Mouse (Mus musculus) hindbrain, embryonic 10.5 days (tissue): Measurements from ENCODE around the gene Mrpl11. TPM values are rescaled to one million over a fixed set of nuclear protein-coding genes. Genes with fewer than 3 reads are reported as not detected.
"Not testable (repeated sequence)": the region's sequence is repeated elsewhere in the genome, so short reads cannot be mapped to it uniquely, and the experiment has no call there.

Source experiments
- DNase-seq: peaks from one replicate; pipeline ENCODE4 v3.0.0-alpha.2; 2017; ENCODE audit warnings: low spot score
- H3K27ac ChIP-seq: fragments of 300-500 bp; sonication (generic); 2 replicates; pipeline ENCODE4 v1.5.1; 2016; ENCODE audit warnings: mild to moderate bottlenecking, moderate library complexity
- H3K27me3 ChIP-seq: fragments of 300-500 bp; sonication (generic); 2 replicates; pipeline ENCODE4 v1.6.1; 2016; ENCODE audit warnings: mild to moderate bottlenecking; ENCODE audit not compliant: poor library complexity, insufficient read depth, severe bottlenecking
- H3K36me3 ChIP-seq: fragments of 300-500 bp; sonication (generic); 2 replicates; pipeline ENCODE4 v1.6.1; 2016; ENCODE audit warnings: mild to moderate bottlenecking, moderate library complexity
- H3K4me1 ChIP-seq: fragments of 300-500 bp; sonication (generic); replicated peaks from 2 replicates; pipeline ENCODE4 v1.6.1; 2016; ENCODE audit warnings: mild to moderate bottlenecking
- H3K4me3 ChIP-seq: fragments of 300-500 bp; sonication (generic); 2 replicates; pipeline ENCODE4 v1.5.1; 2016; ENCODE audit warnings: mild to moderate bottlenecking, moderate library complexity
- H3K9me3 ChIP-seq: fragments of 300-500 bp; sonication (generic); 2 replicates; pipeline ENCODE4 v1.6.1; 2016; ENCODE audit warnings: mild to moderate bottlenecking, moderate library complexity
- WGBS: fragments of 180-500 bp; shearing (Covaris S2); methylation state at CpG from one replicate; pipeline ENCODE4 v1.1.7; 2016; 5-methylcytosine and 5-hydroxymethylcytosine counted together
- polyA plus RNA-seq: library from polyadenylated mRNA; unstranded; fragments of >200 nt; fragmentation: Nextera tagmentation; extraction: Ambion mirVana; gene quantifications from 2 replicates; pipeline ENCODE4 v1.2.1, GENCODE M21; 2016

Mrpl11 gene
- polyA plus RNA-seq, 1 experiment from 2014 or later, result 157 TPM

DNA sequence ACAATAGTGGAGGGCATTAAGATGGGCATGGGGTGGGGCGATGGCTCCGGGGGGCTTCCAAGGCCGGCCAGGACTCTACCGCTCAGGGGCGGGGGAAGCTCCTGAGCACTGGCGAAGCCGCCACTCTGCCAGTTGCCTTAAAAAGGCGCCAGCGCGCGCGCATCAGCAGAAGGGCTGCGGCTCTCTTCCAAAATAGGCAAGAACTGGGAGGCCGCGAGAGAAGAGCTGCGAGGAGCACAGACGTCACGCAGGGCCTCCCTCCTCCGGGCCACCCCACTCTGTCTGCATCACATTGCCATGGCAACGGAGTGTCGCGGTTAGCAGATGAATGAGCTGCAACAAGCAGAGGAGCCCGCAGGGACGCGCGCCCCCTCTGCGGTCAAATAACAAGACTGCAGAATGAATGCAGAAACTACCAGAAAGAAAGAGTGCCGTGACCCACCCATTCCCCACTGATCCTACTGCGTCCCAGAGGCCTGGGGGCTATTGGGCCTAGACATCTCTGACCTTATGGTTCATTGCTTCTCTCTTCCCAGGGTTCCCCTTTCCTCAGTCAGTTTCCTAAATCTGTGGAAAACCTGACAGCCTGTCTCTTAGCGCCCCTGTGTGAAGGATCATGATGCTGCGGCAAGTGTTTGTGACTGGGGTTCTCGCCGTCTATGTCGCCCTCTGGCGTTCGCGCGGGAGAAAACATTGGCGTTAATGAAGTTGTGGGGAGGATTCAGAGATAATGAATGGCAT, 39.9 kb downstream of the Mrpl11 start:
- H3K4me3 ChIP-seq, result peak overlapping the region; percentile 50
- under 1% methylated on average over 39 of the region's 39 CpGs for WGBS
- H3K9me3 ChIP-seq, result 0 out of 2 replicates have a peak, but pooled peaks cover 9% of the 10 kb centered on the region
- H3K27me3 ChIP-seq, result peaks cover 38% of the 10 kb centered on the region
- peaks cover 13% of the 10 kb centered on the region for H3K4me1 ChIP-seq
- peak; percentile 88 for DNase-seq
- H3K36me3 ChIP-seq, result no peaks in the 10 kb centered on the region
- peak overlapping the region; percentile 80 for H3K27ac ChIP-seq

DNA sequence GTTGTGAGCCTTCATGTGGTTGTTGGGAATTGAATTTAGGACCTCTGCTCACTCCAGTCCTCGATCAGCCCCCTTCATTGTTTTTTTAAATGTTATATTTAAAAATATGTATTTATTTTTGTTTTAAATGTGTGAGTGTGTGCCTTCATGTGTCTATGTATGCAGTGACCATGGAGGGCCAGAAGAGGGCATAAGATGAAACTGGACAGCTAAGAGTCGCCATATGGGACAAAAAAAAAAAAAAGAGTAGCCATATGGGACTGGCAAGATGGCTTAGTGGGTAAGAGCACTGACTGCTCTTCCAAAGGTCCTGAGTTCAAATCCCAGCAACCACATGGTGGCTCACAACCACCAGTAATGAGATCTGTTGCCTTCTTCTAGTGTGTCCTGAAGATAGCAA, 41.7 kb downstream of the Mrpl11 start:
- H3K4me3 ChIP-seq, H3K9me3 ChIP-seq, DNase-seq, H3K27ac ChIP-seq, H3K36me3 ChIP-seq: not testable (repeated sequence)
- Histone ChIP-seq H3K27me3 (peaks cover 29% of the 10 kb centered on the region), H3K4me1 (peaks cover 13% of the 10 kb centered on the region)
- WGBS, result 64% methylated on average over 2 of the region's 2 CpGs

DNA sequence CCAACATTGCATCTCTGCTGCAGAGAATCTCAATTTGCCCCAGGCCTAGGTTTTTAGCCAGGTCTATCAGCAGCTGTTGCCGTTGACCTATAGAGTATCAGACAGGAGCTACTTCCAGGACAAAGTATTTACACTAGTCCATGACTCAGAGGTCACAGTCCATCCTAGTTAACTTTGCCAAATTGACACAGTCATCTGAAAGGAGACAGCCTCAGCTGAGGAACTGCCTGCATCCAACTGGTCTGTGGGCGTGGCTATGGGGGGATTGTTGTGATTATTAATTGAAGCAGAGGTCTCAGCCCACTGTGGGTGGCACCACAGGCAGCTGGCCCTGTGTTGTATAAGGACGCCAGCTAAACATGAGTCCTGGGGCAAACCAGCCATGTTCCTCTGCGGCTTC, 43.0 kb downstream of the Mrpl11 start:
- 0 out of 2 replicates have a peak, but pooled peaks cover 9% of the 10 kb centered on the region for H3K9me3 ChIP-seq
- no peaks in the 10 kb centered on the region for H3K36me3 ChIP-seq
- peaks cover 13% of the 10 kb centered on the region for H3K4me1 ChIP-seq
- H3K4me3 ChIP-seq, result no peak overlapping the region
- no peak overlapping the region for H3K27ac ChIP-seq
- WGBS, result 66% methylated on average over 4 of the region's 4 CpGs
- H3K27me3 ChIP-seq, result peaks cover 18% of the 10 kb centered on the region; the same call in 1 of the 2 replicates
- DNase-seq, result no peak

DNA sequence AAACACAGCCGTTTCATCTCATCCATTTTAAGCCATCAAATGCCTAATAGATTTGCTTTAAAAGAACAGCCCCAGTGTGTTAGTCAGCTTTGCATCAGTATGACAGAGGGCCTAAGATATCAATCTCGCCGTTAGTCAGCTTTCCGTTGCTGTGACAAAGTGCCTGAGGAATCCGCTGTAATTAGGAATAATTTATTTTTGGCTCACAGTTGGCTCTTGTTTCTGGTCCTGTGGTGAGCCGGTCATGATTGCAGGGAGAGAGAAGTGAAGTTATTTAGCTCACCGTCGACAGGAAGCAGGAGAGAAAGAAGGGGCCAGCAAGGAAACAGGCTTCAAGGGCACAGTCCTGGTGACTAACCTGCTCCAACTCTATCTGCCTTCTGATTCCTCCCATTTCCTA, 51.2 kb downstream of the Mrpl11 start:
- WGBS, result 78% methylated on average over 8 of the region's 8 CpGs
- Histone ChIP-seq H3K36me3 (no peaks in the 10 kb centered on the region), H3K4me3 (no peak overlapping the region), H3K27me3 (0 out of 2 replicates have a peak, but pooled peaks cover 3% of the 10 kb centered on the region), H3K27ac (no peak overlapping the region), H3K4me1 (peaks cover 11% of the 10 kb centered on the region), H3K9me3 (no peaks in the 10 kb centered on the region)
- DNase-seq, result no peak

DNA sequence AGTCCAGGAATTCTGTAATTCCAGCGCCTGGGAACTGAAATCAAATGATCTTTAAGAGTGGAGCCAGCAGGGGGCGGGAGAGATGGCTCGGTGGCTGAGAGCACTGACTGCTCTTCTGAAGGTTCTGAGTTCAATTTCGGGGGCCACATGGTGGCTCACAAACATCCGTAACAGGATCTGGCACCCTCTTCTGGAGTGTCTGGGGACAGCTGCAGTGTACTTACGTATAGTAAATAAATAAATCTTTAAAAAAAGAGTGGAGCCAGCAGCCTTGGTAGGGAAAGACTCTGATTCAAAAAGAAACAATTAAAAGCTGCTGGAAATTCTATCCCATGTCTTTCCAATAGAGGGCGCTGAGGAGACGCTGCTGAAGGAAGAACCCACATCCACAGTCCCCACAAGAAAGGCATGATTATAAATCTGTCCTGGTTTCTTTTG, 53.0 kb downstream of the Mrpl11 start:
- Histone ChIP-seq H3K4me3 (no peak overlapping the region), H3K27ac (no peak overlapping the region), H3K9me3 (no peaks in the 10 kb centered on the region), H3K27me3 (0 out of 2 replicates have a peak, but pooled peaks cover 3% of the 10 kb centered on the region), H3K36me3 (no peaks in the 10 kb centered on the region), H3K4me1 (peaks cover 11% of the 10 kb centered on the region)
- DNase-seq, result peak; percentile 40
- 21% methylated on average over 8 of the region's 8 CpGs for WGBS

DNA sequence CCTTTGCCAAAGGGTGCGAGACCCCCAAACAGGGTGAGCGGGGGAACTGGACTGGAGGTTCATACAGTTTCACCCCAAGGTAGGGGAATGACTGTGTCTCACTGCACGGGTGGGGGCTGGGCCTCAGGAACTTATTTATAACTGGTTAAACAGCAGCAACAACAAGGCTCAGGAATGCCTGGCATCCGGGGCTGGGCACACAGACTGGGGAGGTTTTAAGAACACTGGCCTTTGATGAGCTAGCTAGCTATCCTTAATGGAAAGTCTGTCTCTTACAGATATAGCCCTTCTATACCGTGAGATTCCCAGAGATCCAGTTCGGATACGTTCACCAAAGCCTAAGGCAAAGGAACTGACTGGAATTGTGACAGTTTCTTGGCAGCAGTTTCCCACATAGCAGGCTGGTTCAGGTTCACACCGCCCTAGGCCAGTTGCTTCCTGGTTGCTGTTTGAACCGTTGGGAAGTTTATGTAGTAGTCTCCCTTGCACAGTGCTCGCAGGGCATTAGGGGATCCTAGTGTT, 54.3 kb downstream of the Mrpl11 start:
- H3K9me3 ChIP-seq, result no peaks in the 10 kb centered on the region
- 0 out of 2 replicates have a peak overlapping the region, but pooled peaks have one; percentile 11 for H3K4me3 ChIP-seq
- H3K27me3 ChIP-seq, result 0 out of 2 replicates have a peak, but pooled peaks cover 3% of the 10 kb centered on the region
- WGBS, result 45% methylated on average over 10 of the region's 10 CpGs
- peaks cover 11% of the 10 kb centered on the region for H3K4me1 ChIP-seq
- no peak for DNase-seq
- no peaks in the 10 kb centered on the region for H3K36me3 ChIP-seq
- peak overlapping the region; percentile 45; the same call in 1 of the 2 replicates for H3K27ac ChIP-seq

Other genes starting within 250 kb of the Mrpl11 start
- 108 and 124 TPM in 2 replicates for gene Rbm4b, start 205.7 kb upstream of the Mrpl11 start, polyA plus RNA-seq
- gene Rbm4, start 168.2 kb upstream of the Mrpl11 start, polyA plus RNA-seq, result 104 and 106 TPM in 2 replicates
- 26.7 and 30.0 TPM in 2 replicates for gene Gm21992, start 150.5 kb upstream of the Mrpl11 start, polyA plus RNA-seq
- gene Rbm14, start 150.5 kb upstream of the Mrpl11 start, polyA plus RNA-seq, result 126 and 130 TPM in 2 replicates
- 46.9 and 49.6 TPM in 2 replicates for gene Ccs, start 122.8 kb upstream of the Mrpl11 start, polyA plus RNA-seq
- 0.11 and 0.33 TPM in 2 replicates for gene Ccdc87, start 122.8 kb upstream of the Mrpl11 start, polyA plus RNA-seq
- 38.8 and 52.5 TPM in 2 replicates for gene Ctsf, start 107.0 kb upstream of the Mrpl11 start, polyA plus RNA-seq
- 3.8 and 12.1 TPM in 2 replicates for gene Actn3, start 84.2 kb upstream of the Mrpl11 start, polyA plus RNA-seq
- gene Zdhhc24, start 83.5 kb upstream of the Mrpl11 start, polyA plus RNA-seq, result 17.6 and 19.5 TPM in 2 replicates
- gene Bbs1, start 55.5 kb upstream of the Mrpl11 start, polyA plus RNA-seq, result 7.9 and 8.3 TPM in 2 replicates
- gene Dpp3, start 33.9 kb upstream of the Mrpl11 start, polyA plus RNA-seq, result 204 and 218 TPM in 2 replicates
- gene Peli3, start 19.0 kb upstream of the Mrpl11 start, polyA plus RNA-seq, result 2.1 and 3.7 TPM in 2 replicates
- not detected in 2 replicates for gene Npas4, start 28.2 kb downstream of the Mrpl11 start, polyA plus RNA-seq
- 5.5 and 8.4 TPM in 2 replicates for gene Slc29a2, start 61.7 kb downstream of the Mrpl11 start, polyA plus RNA-seq
- gene B4gat1, start 76.7 kb downstream of the Mrpl11 start, polyA plus RNA-seq, result 38.8 and 41.6 TPM in 2 replicates
- gene AC124502.3, start 76.7 kb downstream of the Mrpl11 start, polyA plus RNA-seq, result 2.4 and 3.2 TPM in 2 replicates
- gene Brms1, start 79.2 kb downstream of the Mrpl11 start, polyA plus RNA-seq, result 86.8 and 91.8 TPM in 2 replicates
- gene Rin1, start 88.3 kb downstream of the Mrpl11 start, polyA plus RNA-seq, result 2.3 and 3.0 TPM in 2 replicates
- gene Cd248, start 105.9 kb downstream of the Mrpl11 start, polyA plus RNA-seq, result 26.9 and 39.1 TPM in 2 replicates
- 1.5 and 1.8 TPM in 2 replicates for gene Tmem151a, start 123.4 kb downstream of the Mrpl11 start, polyA plus RNA-seq
- 87.1 and 92.0 TPM in 2 replicates for gene Yif1a, start 126.4 kb downstream of the Mrpl11 start, polyA plus RNA-seq
- gene Cnih2, start 136.4 kb downstream of the Mrpl11 start, polyA plus RNA-seq, result 42.1 and 115 TPM in 2 replicates
- gene Rab1b, start 144.9 kb downstream of the Mrpl11 start, polyA plus RNA-seq, result 270 and 303 TPM in 2 replicates
- gene Klc2, start 156.4 kb downstream of the Mrpl11 start, polyA plus RNA-seq, result 35.5 and 45.8 TPM in 2 replicates